Mouse (Mus musculus): Measurements from ENCODE around the gene Sec31a. TPM values are rescaled to one million over a fixed set of nuclear protein-coding genes. Genes with fewer than 3 reads are reported as not detected.

Sec31a gene
- polyA plus RNA-seq, 1 experiment: 194 TPM

- WGBS: 85% methylated on average over 2 of the region's 2 CpGs
Observed at GRCm38 (mm10) chr5:100367051-100367450, 49.0 kb downstream of the Sec31a start.

GRCm38 (mm10) chr5:100360296-100360695 lies 55.7 kb downstream of the Sec31a start:
- TF ChIP-seq POLR2A (IDR thresholded peaks at IDR 0.05; ENCODE audit: borderline replicate concordance, extremely low read depth, low read depth, low read length): no peak
- no peak for TF ChIP-seq CTCF (IDR thresholded peaks at IDR 0.05; ENCODE audit: insufficient read depth, low read length)

More at GRCm38 (mm10) chr5:100367051-100367450, 49.0 kb downstream of the Sec31a start:
- TF ChIP-seq POLR2A (IDR thresholded peaks at IDR 0.05; ENCODE audit: borderline replicate concordance, extremely low read depth, low read depth, low read length) (no peak), CTCF (IDR thresholded peaks at IDR 0.05; ENCODE audit: insufficient read depth, low read length) (no peak)
- Histone ChIP-seq H3K4me1 (ENCODE audit: control insufficient read depth, insufficient read depth, low read length) (peaks cover 6% of the 10 kb centered on the region; the same call in 1 of the 2 replicates), H3K4me3 (replicated peaks; ENCODE audit: extremely low read depth, low read depth, low read length) (no peak overlapping the region)
- no peak for DNase-seq

GRCm38 (mm10) chr5:100358334-100358733 lies 57.7 kb downstream of the Sec31a start:
- TF ChIP-seq POLR2A (IDR thresholded peaks at IDR 0.05; ENCODE audit: borderline replicate concordance, extremely low read depth, low read depth, low read length) (no peak), CTCF (IDR thresholded peaks at IDR 0.05; ENCODE audit: insufficient read depth, low read length) (no peak)
- Histone ChIP-seq H3K4me3 (replicated peaks; ENCODE audit: extremely low read depth, low read depth, low read length) (no peak overlapping the region), H3K4me1 (ENCODE audit: control insufficient read depth, insufficient read depth, low read length) (no peaks in the 10 kb centered on the region)
- 35% methylated on average over 8 of the region's 8 CpGs for WGBS
- no peak for DNase-seq

More at GRCm38 (mm10) chr5:100360296-100360695, 55.7 kb downstream of the Sec31a start:
- Histone ChIP-seq H3K4me1 (ENCODE audit: control insufficient read depth, insufficient read depth, low read length) (no peaks in the 10 kb centered on the region), H3K4me3 (replicated peaks; ENCODE audit: extremely low read depth, low read depth, low read length) (no peak overlapping the region)
- no peak for DNase-seq
- 81% methylated on average over 6 of the region's 6 CpGs for WGBS

- Histone ChIP-seq H3K4me1 (ENCODE audit: control insufficient read depth, insufficient read depth, low read length) (no peaks in the 10 kb centered on the region), H3K4me3 (replicated peaks; ENCODE audit: extremely low read depth, low read depth, low read length) (no peak overlapping the region)
- TF ChIP-seq POLR2A (IDR thresholded peaks at IDR 0.05; ENCODE audit: borderline replicate concordance, extremely low read depth, low read depth, low read length) (no peak), CTCF (IDR thresholded peaks at IDR 0.05; ENCODE audit: insufficient read depth, low read length) (no peak)
- WGBS: 90% methylated on average over 20 of the region's 20 CpGs
- no peak for DNase-seq
Observed at GRCm38 (mm10) chr5:100354644-100355043, 61.4 kb downstream of the Sec31a start.

GRCm38 (mm10) chr5:100352986-100353848 lies 62.8 kb downstream of the Sec31a start:
- 56% methylated on average over 10 of the region's 10 CpGs for WGBS
- DNase-seq: no peak
- Histone ChIP-seq H3K4me3 (replicated peaks; ENCODE audit: extremely low read depth, low read depth, low read length) (no peak overlapping the region), H3K4me1 (ENCODE audit: control insufficient read depth, insufficient read depth, low read length) (no peaks in the 10 kb centered on the region)
- TF ChIP-seq POLR2A (IDR thresholded peaks at IDR 0.05; ENCODE audit: borderline replicate concordance, extremely low read depth, low read depth, low read length) (no peak), CTCF (IDR thresholded peaks at IDR 0.05; ENCODE audit: insufficient read depth, low read length) (no peak)

GRCm38 (mm10) chr5:100350907-100351456 lies 65.1 kb downstream of the Sec31a start:
- TF ChIP-seq CTCF (IDR thresholded peaks at IDR 0.05; ENCODE audit: insufficient read depth, low read length) (no peak), POLR2A (IDR thresholded peaks at IDR 0.05; ENCODE audit: borderline replicate concordance, extremely low read depth, low read depth, low read length) (no peak)
- Histone ChIP-seq H3K4me1 (ENCODE audit: control insufficient read depth, insufficient read depth, low read length) (no peaks in the 10 kb centered on the region), H3K4me3 (replicated peaks; ENCODE audit: extremely low read depth, low read depth, low read length) (no peak overlapping the region)
- no peak for DNase-seq
- WGBS: 97% methylated on average over 8 of the region's 8 CpGs

GRCm38 (mm10) chr5:100349287-100350215 lies 66.5 kb downstream of the Sec31a start:
- no peaks in the 10 kb centered on the region for H3K4me1 ChIP-seq (ENCODE audit: control insufficient read depth, insufficient read depth, low read length)
- no peak for TF ChIP-seq CTCF (IDR thresholded peaks at IDR 0.05; ENCODE audit: insufficient read depth, low read length)
- TF ChIP-seq POLR2A (IDR thresholded peaks at IDR 0.05; ENCODE audit: borderline replicate concordance, extremely low read depth, low read depth, low read length): no peak
- H3K4me3 ChIP-seq (replicated peaks; ENCODE audit: extremely low read depth, low read depth, low read length): no peak overlapping the region
- WGBS: 56% methylated on average over 10 of the region's 10 CpGs
- DNase-seq: no peak

GRCm38 (mm10) chr5:100345118-100345517 lies 70.9 kb downstream of the Sec31a start:
- 97% methylated on average over 1 of the region's 1 CpGs for WGBS
- Histone ChIP-seq H3K4me3 (replicated peaks; ENCODE audit: extremely low read depth, low read depth, low read length) (no peak overlapping the region), H3K4me1 (ENCODE audit: control insufficient read depth, insufficient read depth, low read length) (no peaks in the 10 kb centered on the region)
- DNase-seq: no peak
- TF ChIP-seq CTCF (IDR thresholded peaks at IDR 0.05; ENCODE audit: insufficient read depth, low read length) (peak; percentile 31; the same call in 1 of the 2 replicates), POLR2A (IDR thresholded peaks at IDR 0.05; ENCODE audit: borderline replicate concordance, extremely low read depth, low read depth, low read length) (no peak)

GRCm38 (mm10) chr5:100343087-100343486 lies 72.9 kb downstream of the Sec31a start:
- WGBS: 60% methylated on average over 6 of the region's 6 CpGs
- H3K4me3 ChIP-seq (replicated peaks; ENCODE audit: extremely low read depth, low read depth, low read length): no peak overlapping the region
- no peaks in the 10 kb centered on the region for H3K4me1 ChIP-seq (ENCODE audit: control insufficient read depth, insufficient read depth, low read length)
- DNase-seq: no peak
- TF ChIP-seq POLR2A (IDR thresholded peaks at IDR 0.05; ENCODE audit: borderline replicate concordance, extremely low read depth, low read depth, low read length) (no peak), CTCF (IDR thresholded peaks at IDR 0.05; ENCODE audit: insufficient read depth, low read length) (no peak)

Data from lung, adult 2 months (tissue).